Mouse (Mus musculus): ENCODE data around the gene Mrpl27. TPM values are rescaled to one million over a fixed set of nuclear protein-coding genes. Genes with fewer than 3 reads are reported as not detected.

Mrpl27 gene
- polyA plus RNA-seq, 1 experiment = 121 TPM

- H3K4me1 ChIP-seq (ENCODE audit: control insufficient read depth, insufficient read depth, low read length) = no peaks in the 10 kb centered on the region
- no peak overlapping the region for H3K27ac ChIP-seq (ENCODE audit: insufficient read depth, low read depth, low read length)
- H3K36me3 ChIP-seq (ENCODE audit: control insufficient read depth, insufficient read depth, low read length) = no peaks in the 10 kb centered on the region
- no peaks in the 10 kb centered on the region for H3K27me3 ChIP-seq (replicated peaks; ENCODE audit: control insufficient read depth, insufficient read depth, low read length)
- H3K4me3 ChIP-seq (ENCODE audit: insufficient read depth, low read depth, low read length) = no peak overlapping the region
- TF ChIP-seq POLR2A (IDR thresholded peaks at IDR 0.05; ENCODE audit: low read depth, low read length) = no peak
- TF ChIP-seq CTCF (conservative IDR thresholded peaks at IDR 0.05; ENCODE audit: insufficient read depth, insufficient read length, low read depth, low read length) = no peak
- no peak for DNase-seq
- 43% methylated on average over 27 of the region's 27 CpGs for WGBS
These were observed 48.0 kb downstream of the Mrpl27 start for GRCm38 (mm10) chr11:94701401-94702215.

- WGBS = 53% methylated on average over 3 of the region's 3 CpGs
- TF ChIP-seq CTCF (conservative IDR thresholded peaks at IDR 0.05; ENCODE audit: insufficient read depth, insufficient read length, low read depth, low read length) (no peak), POLR2A (IDR thresholded peaks at IDR 0.05; ENCODE audit: low read depth, low read length) (no peak)
- Histone ChIP-seq H3K36me3 (ENCODE audit: control insufficient read depth, insufficient read depth, low read length) (no peaks in the 10 kb centered on the region), H3K27me3 (replicated peaks; ENCODE audit: control insufficient read depth, insufficient read depth, low read length) (no peaks in the 10 kb centered on the region), H3K27ac (ENCODE audit: insufficient read depth, low read depth, low read length) (no peak overlapping the region), H3K4me1 (ENCODE audit: control insufficient read depth, insufficient read depth, low read length) (no peaks in the 10 kb centered on the region), H3K4me3 (ENCODE audit: insufficient read depth, low read depth, low read length) (no peak overlapping the region)
- DNase-seq = no peak
These were observed 48.6 kb downstream of the Mrpl27 start for GRCm38 (mm10) chr11:94702216-94702610.

DNA sequence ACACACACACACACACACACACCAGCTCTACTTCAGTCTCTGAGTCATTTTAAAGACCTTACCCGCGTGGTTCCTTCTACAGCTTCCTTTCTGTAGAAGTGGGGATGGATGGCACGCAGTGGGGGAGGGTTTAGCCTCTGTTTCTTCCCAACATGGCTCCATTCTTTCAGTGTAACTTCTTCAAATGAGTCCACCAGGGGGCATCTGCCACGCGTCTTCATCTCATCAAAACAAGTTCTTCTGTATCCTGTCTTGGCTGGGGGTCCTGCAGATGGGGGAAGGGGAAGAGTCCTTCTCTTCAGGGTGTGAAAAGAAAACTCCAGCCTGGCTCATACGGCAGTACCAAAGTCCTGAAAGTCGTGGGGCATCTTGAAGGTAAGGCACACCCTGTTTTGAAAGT is 50.5 kb downstream of the Mrpl27 start:
- no peak overlapping the region for H3K4me3 ChIP-seq (ENCODE audit: insufficient read depth, low read depth, low read length)
- H3K27ac ChIP-seq (ENCODE audit: insufficient read depth, low read depth, low read length) = no peak overlapping the region
- no peak for DNase-seq
- H3K36me3 ChIP-seq (ENCODE audit: control insufficient read depth, insufficient read depth, low read length) = no peaks in the 10 kb centered on the region
- TF ChIP-seq CTCF (conservative IDR thresholded peaks at IDR 0.05; ENCODE audit: insufficient read depth, insufficient read length, low read depth, low read length) (no peak), POLR2A (IDR thresholded peaks at IDR 0.05; ENCODE audit: low read depth, low read length) (no peak)
- 58% methylated on average over 7 of the region's 7 CpGs for WGBS
- H3K4me1 ChIP-seq (ENCODE audit: control insufficient read depth, insufficient read depth, low read length) = no peaks in the 10 kb centered on the region
- H3K27me3 ChIP-seq (replicated peaks; ENCODE audit: control insufficient read depth, insufficient read depth, low read length) = no peaks in the 10 kb centered on the region

DNA sequence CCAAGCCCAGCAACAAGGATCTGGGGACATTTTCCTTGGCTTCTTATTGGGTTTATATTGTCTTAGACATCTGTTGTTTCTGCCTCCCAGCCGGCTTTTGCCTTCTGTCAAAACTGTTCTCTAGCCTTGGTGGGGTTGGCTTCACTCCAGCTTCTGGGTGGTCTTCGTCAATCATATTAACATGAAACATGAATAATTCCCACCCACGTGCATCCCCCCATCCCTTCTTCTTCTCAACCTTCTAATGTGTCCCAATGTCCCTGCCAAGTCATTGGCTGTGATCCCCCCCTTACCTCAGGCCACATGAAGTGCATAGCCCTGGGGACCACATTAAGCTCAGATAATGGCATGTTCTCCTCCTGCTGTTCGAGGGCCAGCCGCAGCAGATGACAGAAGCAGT is 50.9 kb downstream of the Mrpl27 start, which contains the start of gene Gm11541:
Gm11541 (minus strand) TSS at position 28 of the 400 bp plus-strand sequence.
- Histone ChIP-seq H3K36me3 (ENCODE audit: control insufficient read depth, insufficient read depth, low read length) (no peaks in the 10 kb centered on the region), H3K4me3 (ENCODE audit: insufficient read depth, low read depth, low read length) (no peak within 1 kb of the TSS), H3K27ac (ENCODE audit: insufficient read depth, low read depth, low read length) (no peak within 1 kb of the TSS), H3K27me3 (replicated peaks; ENCODE audit: control insufficient read depth, insufficient read depth, low read length) (no peaks in the 10 kb centered on the region), H3K4me1 (ENCODE audit: control insufficient read depth, insufficient read depth, low read length) (no peaks in the 10 kb centered on the region)
- DNase-seq = no peak
- TF ChIP-seq CTCF (conservative IDR thresholded peaks at IDR 0.05; ENCODE audit: insufficient read depth, insufficient read length, low read depth, low read length) (no peak), POLR2A (IDR thresholded peaks at IDR 0.05; ENCODE audit: low read depth, low read length) (no peak)
- 79% methylated on average over 5 of the region's 5 CpGs for WGBS

Other genes starting within 250 kb of the Mrpl27 start
- gene Cacna1g, start 179.6 kb upstream of the Mrpl27 start, polyA plus RNA-seq (2012; rRNA removed) = 7.6 and 10.2 TPM in 2 replicates
- gene Spata20, start 167.6 kb upstream of the Mrpl27 start, polyA plus RNA-seq (2012; rRNA removed) = 1.1 TPM in 2 replicates
- 35.6 and 36.4 TPM in 2 replicates for gene Epn3, start 153.8 kb upstream of the Mrpl27 start, polyA plus RNA-seq (2012; rRNA removed)
- 5.0 TPM in 2 replicates for gene Mycbpap, start 132.0 kb upstream of the Mrpl27 start, polyA plus RNA-seq (2012; rRNA removed)
- gene Rsad1, start 104.5 kb upstream of the Mrpl27 start, polyA plus RNA-seq (2012; rRNA removed) = 8.6 and 10.1 TPM in 2 replicates
- gene Chad, start 88.7 kb upstream of the Mrpl27 start, polyA plus RNA-seq (2012; rRNA removed) = 0.10 and 0.22 TPM in 2 replicates
- gene Acsf2, start 51.9 kb upstream of the Mrpl27 start, polyA plus RNA-seq (2012; rRNA removed) = 29.6 and 36.2 TPM in 2 replicates
- 43.4 and 43.6 TPM in 2 replicates for gene Lrrc59, start 24.0 kb upstream of the Mrpl27 start, polyA plus RNA-seq (2012; rRNA removed)
- gene Eme1, start 197 bp downstream of the Mrpl27 start, polyA plus RNA-seq (2012; rRNA removed) = 0.13 and 0.22 TPM in 2 replicates
- 21.3 and 26.6 TPM in 2 replicates for gene Xylt2, start 23.7 kb downstream of the Mrpl27 start, polyA plus RNA-seq (2012; rRNA removed)
- gene Gm11541, start 50.7 kb downstream of the Mrpl27 start, polyA plus RNA-seq (2012; rRNA removed) = not detected in 2 replicates
- 0.08 and 0.16 TPM in 2 replicates for gene Cdc34b, start 88.0 kb downstream of the Mrpl27 start, polyA plus RNA-seq (2012; rRNA removed)
- gene Tmem92, start 128.9 kb downstream of the Mrpl27 start, polyA plus RNA-seq (2012; rRNA removed) = not detected in 2 replicates